Mouse (Mus musculus) monocyte, adult 59 days (primary cell): ENCODE data around the gene Gm45783. TPM values are rescaled to one million over a fixed set of nuclear protein-coding genes. Genes with fewer than 3 reads are reported as not detected.

ENCODE experiments used
- total RNA-seq, 2 experiments: library from RNA; stranded (reverse); gene quantifications; one replicate each; pipeline ENCODE4 v1.2.4; 2023

The Gm45783 gene
- not detected for total RNA-seq

DNA sequence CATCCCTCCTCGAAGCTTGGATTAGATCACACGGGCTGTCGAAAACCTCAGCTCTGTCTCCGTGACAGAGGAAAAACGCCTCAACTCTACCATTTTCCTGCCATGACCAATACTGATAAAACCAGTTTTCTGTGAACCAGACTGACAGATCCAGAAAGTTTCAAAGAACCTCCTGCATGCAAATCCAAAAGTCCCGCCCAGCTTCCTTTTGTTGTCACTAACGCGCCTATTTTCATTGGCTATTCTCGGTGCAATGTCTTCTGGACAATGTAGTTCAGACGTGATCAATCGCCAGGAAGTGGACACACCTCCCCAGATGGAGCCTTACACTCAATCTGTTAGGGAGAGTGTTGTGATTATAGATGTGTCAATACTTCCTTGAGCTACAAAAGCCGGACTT, at the start of gene Gm45783:
TSS of gene Gm45783 (minus strand) at position 143 of the 400 bp plus-strand sequence.

DNA sequence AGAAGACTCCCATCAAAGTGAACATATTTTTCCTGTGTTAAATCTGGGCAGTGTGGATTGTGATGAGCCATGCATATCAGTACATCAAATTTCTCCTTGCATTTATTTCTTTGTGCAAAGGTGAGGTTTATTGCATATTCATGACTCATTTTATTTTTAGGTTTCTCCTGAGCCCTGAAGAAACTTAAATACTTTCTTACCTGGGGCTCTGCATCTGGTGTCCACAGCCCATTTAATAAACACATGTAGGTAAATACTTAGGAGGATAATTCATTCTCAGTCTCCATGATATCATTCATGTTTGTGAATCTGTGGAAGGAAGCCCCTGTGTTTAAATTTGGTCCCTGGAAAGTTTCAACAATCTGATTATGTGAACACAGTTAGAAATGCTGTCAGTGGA, 25.2 kb upstream of the Gm45783 start, which contains the start of gene Vmn2r31:
TSS of gene Vmn2r31 (minus strand) at position 101 of the 400 bp plus-strand sequence.

GRCm38 (mm10) chr7:7337509-7337908, 36.9 kb downstream of the Gm45783 start, which contains the start of gene Vmn2r30:
TSS of gene Vmn2r30 (minus strand) at chr7:7337609.

Other genes starting within 250 kb of the Gm45783 start
- gene Zfp773, start 237.8 kb downstream of the Gm45783 start, total RNA-seq: under 1 TPM; 0.45 to 0.91 TPM
- gene Zfp418, start 203.2 kb downstream of the Gm45783 start, total RNA-seq: 1 to 10 TPM; 1.2 to 1.5 TPM
- gene Zfp772, start 164.6 kb downstream of the Gm45783 start, total RNA-seq: 1 to 10 TPM; 1.5 to 2.3 TPM
- under 1 TPM in 1 of 2 experiments, not detected in 1; 0.52 TPM for gene Vmn2r29, start 127.2 kb downstream of the Gm45783 start, total RNA-seq
- 1 to 10 TPM; 1.3 to 1.5 TPM for gene Gm45844, start 96.3 kb downstream of the Gm45783 start, total RNA-seq
- gene Clcn4, start 73.7 kb downstream of the Gm45783 start, total RNA-seq: 10 to 100 TPM; 58.9 to 62.2 TPM
- gene Vmn2r30, start 37.0 kb downstream of the Gm45783 start, total RNA-seq: not detected
- gene Vmn2r31, start 25.1 kb upstream of the Gm45783 start, total RNA-seq: not detected
- gene Vmn2r32, start 105.4 kb upstream of the Gm45783 start, total RNA-seq: not detected
- gene Vmn2r33, start 192.2 kb upstream of the Gm45783 start, total RNA-seq: not detected